Mouse (Mus musculus): ENCODE measurements at regions not wholly inside any gene's neighbourhood (a gene's known extent, or its start where the extent isn't known, plus 50 kb on each side); places are given as distances from the start of the nearest gene placed in this dataset.

DNA sequence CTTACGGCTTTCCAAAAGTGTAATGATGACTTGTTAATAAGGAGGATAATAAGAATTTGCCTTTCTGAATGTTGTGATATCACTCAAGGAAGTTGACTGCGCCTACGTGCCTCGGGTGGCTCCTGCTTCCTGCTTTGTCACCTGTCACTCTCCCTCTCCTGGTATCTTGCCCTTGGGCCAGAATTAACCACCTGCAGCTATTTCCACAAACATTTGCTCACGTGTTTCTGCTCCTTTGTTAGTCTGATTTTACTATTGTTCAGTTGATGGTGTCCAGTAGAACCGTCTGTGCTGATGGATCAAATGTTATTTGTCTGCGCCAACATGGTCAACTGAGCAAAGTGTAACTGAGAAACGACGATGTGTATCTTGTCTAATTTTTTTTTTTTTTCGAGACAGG lies 193.4 kb upstream of the Prdm1 start:
- Histone ChIP-seq H3K4me1 (ENCODE audit: control insufficient read depth, insufficient read depth, low read length) (no peaks in the 10 kb centered on the region), H3K27me3 (ENCODE audit: control insufficient read depth, insufficient read depth, low read length) (no peaks in the 10 kb centered on the region), H3K4me3 (ENCODE audit: low read depth, low read length) (no peak overlapping the region), H3K4me2 (ENCODE audit: low read depth, severe bottlenecking) (no peak overlapping the region), H3K27ac (replicated peaks; ENCODE audit: low read depth, low read length) (no peak overlapping the region), H3K9me3 (ENCODE audit: control insufficient read depth, low read length) (no peaks in the 10 kb centered on the region), H3K9ac (ENCODE audit: low read length) (no peak overlapping the region), H3K36me3 (ENCODE audit: control insufficient read depth, insufficient read depth, low read length) (no peaks in the 10 kb centered on the region)
- ATAC-seq (ENCODE audit: insufficient number of reproducible peaks, low FRiP score, low TSS enrichment, low read depth) (no peak), DNase-seq (ENCODE audit: low spot score) (no peak)
- WGBS, result 88% methylated on average over 10 of the region's 10 CpGs

DNA sequence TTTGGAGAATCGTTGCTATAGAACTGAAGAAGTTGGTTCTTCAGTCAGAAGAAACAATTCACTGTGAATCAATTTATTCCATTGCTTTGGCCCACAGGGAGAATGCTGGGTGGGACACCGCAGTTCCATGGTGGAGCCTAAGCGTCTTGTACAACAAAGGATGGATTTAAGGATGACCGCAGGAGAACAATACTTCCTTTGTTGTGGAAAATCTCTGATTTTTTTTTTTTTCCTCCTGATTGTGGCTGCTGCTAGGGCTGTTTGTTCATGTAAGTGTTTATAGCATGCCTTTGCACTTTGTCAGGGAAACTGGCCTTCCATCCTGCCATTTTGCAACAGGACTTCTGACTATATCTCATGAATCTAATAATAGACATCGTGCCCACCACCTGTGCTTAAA lies 188.3 kb upstream of the Prdm1 start:
- WGBS, result 93% methylated on average over 5 of the region's 5 CpGs
- no peak for DNase-seq (ENCODE audit: low spot score)
- no peak for ATAC-seq (ENCODE audit: insufficient number of reproducible peaks, low FRiP score, low TSS enrichment, low read depth)
- Histone ChIP-seq H3K9me3 (ENCODE audit: control insufficient read depth, low read length) (no peaks in the 10 kb centered on the region), H3K9ac (ENCODE audit: low read length) (no peak overlapping the region), H3K4me2 (ENCODE audit: low read depth, severe bottlenecking) (no peak overlapping the region), H3K27me3 (ENCODE audit: control insufficient read depth, insufficient read depth, low read length) (no peaks in the 10 kb centered on the region), H3K4me1 (ENCODE audit: control insufficient read depth, insufficient read depth, low read length) (no peaks in the 10 kb centered on the region), H3K4me3 (ENCODE audit: low read depth, low read length) (no peak overlapping the region), H3K36me3 (ENCODE audit: control insufficient read depth, insufficient read depth, low read length) (no peaks in the 10 kb centered on the region), H3K27ac (replicated peaks; ENCODE audit: low read depth, low read length) (no peak overlapping the region)

DNA sequence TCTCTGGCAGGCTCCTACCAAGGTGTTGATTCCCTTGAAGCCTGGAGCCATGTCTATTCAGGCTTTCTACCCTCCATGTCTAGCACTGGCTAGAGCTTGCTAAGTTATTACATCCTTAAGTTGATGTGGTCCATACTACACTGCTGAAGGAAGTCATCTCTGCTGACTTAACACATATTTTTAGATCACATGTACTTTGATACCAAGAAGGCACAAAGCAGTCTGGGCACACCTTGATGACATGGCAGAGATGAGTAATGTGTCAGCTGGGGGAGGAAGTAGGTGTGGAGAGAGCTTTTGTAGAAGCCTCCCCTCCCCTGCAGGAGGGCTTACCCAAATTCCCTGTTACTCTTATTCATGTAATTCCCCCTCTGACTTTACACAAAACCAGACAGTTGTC lies 187.6 kb upstream of the Prdm1 start:
- no peaks in the 10 kb centered on the region for H3K9me3 ChIP-seq (ENCODE audit: control insufficient read depth, low read length)
- no peak overlapping the region for H3K4me2 ChIP-seq (ENCODE audit: low read depth, severe bottlenecking)
- H3K4me1 ChIP-seq (ENCODE audit: control insufficient read depth, insufficient read depth, low read length), result no peaks in the 10 kb centered on the region
- no peaks in the 10 kb centered on the region for H3K36me3 ChIP-seq (ENCODE audit: control insufficient read depth, insufficient read depth, low read length)
- ATAC-seq (ENCODE audit: insufficient number of reproducible peaks, low FRiP score, low TSS enrichment, low read depth), result no peak
- H3K9ac ChIP-seq (ENCODE audit: low read length), result no peak overlapping the region
- H3K27me3 ChIP-seq (ENCODE audit: control insufficient read depth, insufficient read depth, low read length), result no peaks in the 10 kb centered on the region
- no peak for DNase-seq (ENCODE audit: low spot score)
- H3K27ac ChIP-seq (replicated peaks; ENCODE audit: low read depth, low read length), result no peak overlapping the region
- no peak overlapping the region for H3K4me3 ChIP-seq (ENCODE audit: low read depth, low read length)

DNA sequence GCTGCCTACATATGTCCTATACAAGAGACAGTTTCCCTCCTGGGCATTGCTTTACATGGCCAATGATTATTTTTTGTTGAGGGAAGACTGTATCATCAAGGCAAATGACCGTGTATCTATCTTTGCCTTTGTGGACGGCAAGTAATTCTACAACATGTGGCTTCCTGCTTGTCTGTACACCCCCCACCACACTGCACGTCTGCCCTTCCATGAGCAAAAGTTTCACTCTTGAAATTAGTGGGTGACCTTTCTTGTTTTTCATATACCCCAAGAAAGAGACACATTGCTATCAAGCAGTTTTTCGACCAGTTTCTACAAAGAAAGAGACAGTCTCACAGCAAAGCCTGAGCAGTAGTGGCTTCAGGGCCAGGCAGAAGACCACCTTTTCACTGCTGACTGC lies 180.5 kb upstream of the Prdm1 start:
- no peak overlapping the region for H3K4me2 ChIP-seq (ENCODE audit: low read depth, severe bottlenecking)
- ATAC-seq (ENCODE audit: insufficient number of reproducible peaks, low FRiP score, low TSS enrichment, low read depth) (no peak), DNase-seq (ENCODE audit: low spot score) (no peak)
- no peaks in the 10 kb centered on the region for H3K4me1 ChIP-seq (ENCODE audit: control insufficient read depth, insufficient read depth, low read length)
- H3K9ac ChIP-seq (ENCODE audit: low read length), result no peak overlapping the region
- no peak overlapping the region for H3K27ac ChIP-seq (replicated peaks; ENCODE audit: low read depth, low read length)
- no peaks in the 10 kb centered on the region for H3K36me3 ChIP-seq (ENCODE audit: control insufficient read depth, insufficient read depth, low read length)
- 86% methylated on average over 4 of the region's 4 CpGs for WGBS
- H3K27me3 ChIP-seq (ENCODE audit: control insufficient read depth, insufficient read depth, low read length), result no peaks in the 10 kb centered on the region
- no peak overlapping the region for H3K4me3 ChIP-seq (ENCODE audit: low read depth, low read length)
- H3K9me3 ChIP-seq (ENCODE audit: control insufficient read depth, low read length), result no peaks in the 10 kb centered on the region

DNA sequence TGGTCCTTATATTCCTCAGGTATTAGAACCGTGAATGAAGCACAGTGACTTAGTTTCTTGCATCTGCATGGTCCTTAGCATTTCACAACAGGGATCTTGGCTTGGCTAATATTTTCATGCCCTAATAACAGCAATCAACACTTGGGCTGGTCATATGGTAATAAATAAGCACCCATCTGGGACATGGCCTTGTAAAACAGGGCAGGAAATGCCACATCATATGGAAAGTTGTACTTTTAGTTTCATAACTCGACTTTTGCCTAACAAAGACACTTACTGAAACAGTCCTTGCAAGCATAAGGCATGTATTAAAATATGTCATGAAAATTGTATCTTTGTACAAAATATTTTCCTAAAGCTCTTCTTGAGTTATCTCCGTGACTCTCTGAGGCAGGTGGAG lies 175.8 kb upstream of the Prdm1 start:
- 85% methylated on average over 3 of the region's 3 CpGs for WGBS
- H3K4me3 ChIP-seq (ENCODE audit: low read depth, low read length), result no peak overlapping the region
- ATAC-seq (ENCODE audit: insufficient number of reproducible peaks, low FRiP score, low TSS enrichment, low read depth), result no peak
- H3K4me2 ChIP-seq (ENCODE audit: low read depth, severe bottlenecking), result no peak overlapping the region
- no peaks in the 10 kb centered on the region for H3K27me3 ChIP-seq (ENCODE audit: control insufficient read depth, insufficient read depth, low read length)
- no peak overlapping the region for H3K27ac ChIP-seq (replicated peaks; ENCODE audit: low read depth, low read length)
- H3K9me3 ChIP-seq (ENCODE audit: control insufficient read depth, low read length), result no peaks in the 10 kb centered on the region
- DNase-seq (ENCODE audit: low spot score), result no peak
- H3K4me1 ChIP-seq (ENCODE audit: control insufficient read depth, insufficient read depth, low read length), result no peaks in the 10 kb centered on the region
- no peak overlapping the region for H3K9ac ChIP-seq (ENCODE audit: low read length)
- H3K36me3 ChIP-seq (ENCODE audit: control insufficient read depth, insufficient read depth, low read length), result no peaks in the 10 kb centered on the region

DNA sequence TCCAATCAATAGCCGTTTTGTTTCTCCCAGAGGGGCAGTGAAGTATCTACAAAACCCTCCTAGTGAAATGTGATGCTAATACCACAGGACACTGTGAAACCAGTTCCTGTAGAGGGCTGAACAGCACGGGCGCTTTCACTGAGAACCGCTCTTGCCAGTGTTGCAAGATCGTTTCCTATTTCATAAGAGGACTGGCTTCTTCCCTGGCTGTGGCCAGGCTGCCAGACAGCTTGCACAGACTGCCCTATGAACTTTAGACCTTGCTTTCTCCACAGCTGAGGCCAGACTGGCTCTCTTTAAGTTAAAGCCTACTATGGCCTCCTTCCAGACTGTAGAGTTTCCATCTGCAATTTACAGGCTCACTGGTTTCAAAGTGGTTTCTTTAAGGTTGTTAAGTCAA lies 173.8 kb upstream of the Prdm1 start:
- Histone ChIP-seq H3K9me3 (ENCODE audit: control insufficient read depth, low read length) (no peaks in the 10 kb centered on the region), H3K27me3 (ENCODE audit: control insufficient read depth, insufficient read depth, low read length) (no peaks in the 10 kb centered on the region), H3K4me1 (ENCODE audit: control insufficient read depth, insufficient read depth, low read length) (no peaks in the 10 kb centered on the region), H3K4me2 (ENCODE audit: low read depth, severe bottlenecking) (no peak overlapping the region), H3K4me3 (ENCODE audit: low read depth, low read length) (no peak overlapping the region), H3K9ac (ENCODE audit: low read length) (no peak overlapping the region), H3K36me3 (ENCODE audit: control insufficient read depth, insufficient read depth, low read length) (no peaks in the 10 kb centered on the region), H3K27ac (replicated peaks; ENCODE audit: low read depth, low read length) (no peak overlapping the region)
- DNase-seq (ENCODE audit: low spot score), result no peak
- ATAC-seq (ENCODE audit: insufficient number of reproducible peaks, low FRiP score, low TSS enrichment, low read depth), result no peak
- WGBS, result 66% methylated on average over 5 of the region's 5 CpGs

DNA sequence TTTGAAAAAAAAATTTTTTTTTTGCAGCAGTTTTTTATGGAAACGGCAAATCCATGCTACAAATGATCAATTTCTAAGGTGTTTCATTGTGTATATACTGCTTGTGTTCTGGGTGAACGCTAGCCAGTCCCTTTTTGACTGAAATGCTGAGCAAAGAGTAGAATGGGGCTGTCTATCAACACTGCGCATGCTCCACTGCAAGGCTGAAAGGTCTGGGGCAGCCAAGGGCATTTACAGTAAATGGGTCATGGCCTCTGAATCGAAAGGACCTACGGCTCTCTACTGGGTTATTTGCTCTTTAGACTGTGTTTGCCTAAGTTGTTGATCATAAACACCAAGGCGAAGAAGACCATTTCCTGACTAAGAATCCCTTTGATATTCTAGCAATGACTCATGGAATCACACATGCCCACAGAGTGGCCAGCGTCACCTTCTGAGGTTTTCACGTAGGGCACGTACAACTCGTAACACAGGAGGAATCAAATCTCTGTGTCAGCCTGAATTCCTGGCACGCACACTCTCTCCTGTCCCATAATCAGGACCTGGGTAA lies 171.8 kb upstream of the Prdm1 start:
- H3K9ac ChIP-seq (ENCODE audit: low read length), result no peak overlapping the region
- no peaks in the 10 kb centered on the region for H3K27me3 ChIP-seq (ENCODE audit: control insufficient read depth, insufficient read depth, low read length)
- H3K36me3 ChIP-seq (ENCODE audit: control insufficient read depth, insufficient read depth, low read length), result no peaks in the 10 kb centered on the region
- H3K4me1 ChIP-seq (ENCODE audit: control insufficient read depth, insufficient read depth, low read length), result no peaks in the 10 kb centered on the region
- ATAC-seq (ENCODE audit: insufficient number of reproducible peaks, low FRiP score, low TSS enrichment, low read depth) (no peak), DNase-seq (ENCODE audit: low spot score) (no peak)
- 74% methylated on average over 11 of the region's 11 CpGs for WGBS
- H3K4me2 ChIP-seq (ENCODE audit: low read depth, severe bottlenecking), result no peak overlapping the region
- no peaks in the 10 kb centered on the region for H3K9me3 ChIP-seq (ENCODE audit: control insufficient read depth, low read length)
- no peak overlapping the region for H3K4me3 ChIP-seq (ENCODE audit: low read depth, low read length)
- H3K27ac ChIP-seq (replicated peaks; ENCODE audit: low read depth, low read length), result no peak overlapping the region

DNA sequence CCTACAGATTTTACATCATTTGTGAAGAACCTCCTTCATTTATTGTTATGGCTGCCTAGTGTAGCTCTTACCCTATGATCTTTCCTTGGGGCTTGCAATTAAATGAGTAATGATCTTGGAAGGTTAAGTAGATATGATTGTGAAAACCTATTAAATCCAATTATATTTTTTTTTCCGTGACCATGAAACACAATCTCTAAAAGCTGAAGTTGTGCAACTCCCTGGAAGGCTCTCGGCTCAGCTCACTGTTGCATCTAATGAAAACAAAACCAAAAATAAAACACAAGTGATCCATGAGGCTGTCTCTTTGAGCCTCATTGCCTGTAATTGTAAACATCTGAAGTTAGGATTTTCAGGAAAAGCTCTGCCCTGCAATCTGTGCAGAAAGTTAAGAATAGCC lies 169.7 kb upstream of the Prdm1 start:
- Histone ChIP-seq H3K27ac (replicated peaks; ENCODE audit: low read depth, low read length) (no peak overlapping the region), H3K9me3 (ENCODE audit: control insufficient read depth, low read length) (no peaks in the 10 kb centered on the region), H3K4me2 (ENCODE audit: low read depth, severe bottlenecking) (no peak overlapping the region), H3K27me3 (ENCODE audit: control insufficient read depth, insufficient read depth, low read length) (no peaks in the 10 kb centered on the region), H3K36me3 (ENCODE audit: control insufficient read depth, insufficient read depth, low read length) (no peaks in the 10 kb centered on the region), H3K4me1 (ENCODE audit: control insufficient read depth, insufficient read depth, low read length) (no peaks in the 10 kb centered on the region), H3K9ac (ENCODE audit: low read length) (no peak overlapping the region), H3K4me3 (ENCODE audit: low read depth, low read length) (no peak overlapping the region)
- ATAC-seq (ENCODE audit: insufficient number of reproducible peaks, low FRiP score, low TSS enrichment, low read depth) (no peak), DNase-seq (ENCODE audit: low spot score) (no peak)
- 77% methylated on average over 2 of the region's 2 CpGs for WGBS

DNA sequence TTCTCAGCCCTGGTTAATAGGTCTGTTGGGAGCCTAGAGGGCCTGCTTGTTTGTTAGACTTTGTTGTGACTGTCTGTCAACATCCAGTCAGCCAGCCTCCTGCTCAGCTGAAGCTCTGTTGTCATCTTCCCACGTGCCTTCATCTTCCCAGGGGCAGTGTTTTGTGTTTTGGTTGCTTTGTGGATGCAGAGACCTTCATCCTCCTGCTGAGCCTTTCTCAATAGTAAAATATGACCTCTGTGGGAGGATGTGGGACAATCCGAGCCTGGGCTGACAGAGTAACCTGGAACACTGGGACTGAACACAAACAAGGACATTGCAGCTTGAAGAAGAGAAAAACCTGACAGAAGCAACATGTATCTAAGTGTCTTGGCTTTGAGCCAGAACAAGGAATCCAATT lies 168.7 kb upstream of the Prdm1 start:
- 58% methylated on average over 2 of the region's 2 CpGs for WGBS
- Histone ChIP-seq H3K4me3 (ENCODE audit: low read depth, low read length) (no peak overlapping the region), H3K4me2 (ENCODE audit: low read depth, severe bottlenecking) (no peak overlapping the region), H3K9ac (ENCODE audit: low read length) (no peak overlapping the region), H3K27me3 (ENCODE audit: control insufficient read depth, insufficient read depth, low read length) (no peaks in the 10 kb centered on the region), H3K4me1 (ENCODE audit: control insufficient read depth, insufficient read depth, low read length) (no peaks in the 10 kb centered on the region), H3K36me3 (ENCODE audit: control insufficient read depth, insufficient read depth, low read length) (no peaks in the 10 kb centered on the region), H3K27ac (replicated peaks; ENCODE audit: low read depth, low read length) (no peak overlapping the region), H3K9me3 (ENCODE audit: control insufficient read depth, low read length) (no peaks in the 10 kb centered on the region)
- DNase-seq (ENCODE audit: low spot score) (no peak), ATAC-seq (ENCODE audit: insufficient number of reproducible peaks, low FRiP score, low TSS enrichment, low read depth) (no peak)

Data from limb, embryonic 11.5 days (tissue).